Mouse (Mus musculus): ENCODE results near the gene Frrs1. TPM values are rescaled to one million over a fixed set of nuclear protein-coding genes. Genes with fewer than 3 reads are reported as not detected.

Gene Frrs1
- polyA plus RNA-seq, 1 experiment from 2014 or later = 14.2 TPM

GRCm38 (mm10) chr3:116921535-116921934, 62.3 kb downstream of the Frrs1 start:
- Histone ChIP-seq H3K36me3 (no peaks in the 10 kb centered on the region), H3K9ac (no peak overlapping the region), H3K4me2 (no peak overlapping the region), H3K4me3 (no peak overlapping the region), H3K27me3 (no peaks in the 10 kb centered on the region), H3K4me1 (no peaks in the 10 kb centered on the region), H3K27ac (no peak overlapping the region), H3K9me3 (no peaks in the 10 kb centered on the region)
- no peak for ATAC-seq (ENCODE audit: insufficient number of reproducible peaks, insufficient read depth, low FRiP score, low TSS enrichment, low read depth)
- WGBS = 83% methylated on average over 3 of the region's 3 CpGs

- H3K9me3 ChIP-seq = no peaks in the 10 kb centered on the region
- 94% methylated on average over 12 of the region's 12 CpGs for WGBS
- H3K4me3 ChIP-seq = no peak overlapping the region
- H3K27me3 ChIP-seq = no peaks in the 10 kb centered on the region
- no peak overlapping the region for H3K9ac ChIP-seq
- H3K4me1 ChIP-seq = no peaks in the 10 kb centered on the region
- no peak for ATAC-seq (ENCODE audit: insufficient number of reproducible peaks, insufficient read depth, low FRiP score, low TSS enrichment, low read depth)
- no peaks in the 10 kb centered on the region for H3K36me3 ChIP-seq
- H3K27ac ChIP-seq = no peak overlapping the region
- H3K4me2 ChIP-seq = no peak overlapping the region
These were observed 63.8 kb downstream of the Frrs1 start for GRCm38 (mm10) chr3:116923042-116923441.

- ATAC-seq (ENCODE audit: insufficient number of reproducible peaks, insufficient read depth, low FRiP score, low TSS enrichment, low read depth) = no peak
- no peak overlapping the region for H3K4me2 ChIP-seq
These were observed 69.7 kb downstream of the Frrs1 start for GRCm38 (mm10) chr3:116928994-116929393.

GRCm38 (mm10) chr3:116933158-116933557, 73.9 kb downstream of the Frrs1 start:
- Histone ChIP-seq H3K4me2 (no peak overlapping the region), H3K27me3 (no peaks in the 10 kb centered on the region), H3K36me3 (no peaks in the 10 kb centered on the region), H3K4me1 (no peaks in the 10 kb centered on the region), H3K4me3 (no peak overlapping the region), H3K9ac (no peak overlapping the region), H3K27ac (no peak overlapping the region), H3K9me3 (peaks cover under 1% of the 10 kb centered on the region; the same call in 1 of the 2 replicates)
- 87% methylated on average over 1 of the region's 1 CpGs for WGBS
- no peak for ATAC-seq (ENCODE audit: insufficient number of reproducible peaks, insufficient read depth, low FRiP score, low TSS enrichment, low read depth)

More at GRCm38 (mm10) chr3:116928994-116929393, 69.7 kb downstream of the Frrs1 start:
- WGBS = 78% methylated on average over 4 of the region's 4 CpGs
- Histone ChIP-seq H3K4me1 (no peaks in the 10 kb centered on the region), H3K27me3 (no peaks in the 10 kb centered on the region), H3K27ac (no peak overlapping the region), H3K4me3 (no peak overlapping the region), H3K36me3 (no peaks in the 10 kb centered on the region), H3K9me3 (no peaks in the 10 kb centered on the region), H3K9ac (no peak overlapping the region)

- Histone ChIP-seq H3K27ac (no peak overlapping the region), H3K4me3 (no peak overlapping the region), H3K9me3 (peaks cover 7% of the 10 kb centered on the region; the same call in 1 of the 2 replicates), H3K9ac (no peak overlapping the region), H3K4me1 (no peaks in the 10 kb centered on the region), H3K36me3 (no peaks in the 10 kb centered on the region), H3K27me3 (no peaks in the 10 kb centered on the region), H3K4me2 (no peak overlapping the region)
- 54% methylated on average over 4 of the region's 4 CpGs for WGBS
- ATAC-seq (ENCODE audit: insufficient number of reproducible peaks, insufficient read depth, low FRiP score, low TSS enrichment, low read depth) = no peak
These were observed 77.8 kb downstream of the Frrs1 start for GRCm38 (mm10) chr3:116936934-116937691.

- H3K9ac ChIP-seq = no peak overlapping the region
- H3K9me3 ChIP-seq = peaks cover 7% of the 10 kb centered on the region; the same call in 1 of the 2 replicates
- WGBS = 73% methylated on average over 10 of the region's 10 CpGs
- no peak overlapping the region for H3K4me3 ChIP-seq
- no peak for ATAC-seq (ENCODE audit: insufficient number of reproducible peaks, insufficient read depth, low FRiP score, low TSS enrichment, low read depth)
- H3K27me3 ChIP-seq = no peaks in the 10 kb centered on the region
- H3K4me2 ChIP-seq = no peak overlapping the region
- H3K4me1 ChIP-seq = no peaks in the 10 kb centered on the region
- no peaks in the 10 kb centered on the region for H3K36me3 ChIP-seq
- no peak overlapping the region for H3K27ac ChIP-seq
These were observed 81.7 kb downstream of the Frrs1 start for GRCm38 (mm10) chr3:116940804-116941558.

- H3K4me2 ChIP-seq = no peak overlapping the region
- no peaks in the 10 kb centered on the region for H3K27me3 ChIP-seq
- no peak overlapping the region for H3K27ac ChIP-seq
- no peak overlapping the region for H3K4me3 ChIP-seq
- no peaks in the 10 kb centered on the region for H3K36me3 ChIP-seq
- peaks cover 7% of the 10 kb centered on the region; the same call in 1 of the 2 replicates for H3K9me3 ChIP-seq
- ATAC-seq (ENCODE audit: insufficient number of reproducible peaks, insufficient read depth, low FRiP score, low TSS enrichment, low read depth) = no peak
- H3K9ac ChIP-seq = no peak overlapping the region
- H3K4me1 ChIP-seq = no peaks in the 10 kb centered on the region
- 92% methylated on average over 1 of the region's 1 CpGs for WGBS
These were observed 82.4 kb downstream of the Frrs1 start for GRCm38 (mm10) chr3:116941559-116942117.

- no peaks in the 10 kb centered on the region for H3K36me3 ChIP-seq
- H3K4me1 ChIP-seq = no peaks in the 10 kb centered on the region
- H3K27me3 ChIP-seq = no peaks in the 10 kb centered on the region
- WGBS = 80% methylated on average over 6 of the region's 6 CpGs
- no peak for ATAC-seq (ENCODE audit: insufficient number of reproducible peaks, insufficient read depth, low FRiP score, low TSS enrichment, low read depth)
- H3K9me3 ChIP-seq = peaks cover 7% of the 10 kb centered on the region; the same call in 1 of the 2 replicates
- H3K4me2 ChIP-seq = no peak overlapping the region
- H3K27ac ChIP-seq = no peak overlapping the region
- no peak overlapping the region for H3K9ac ChIP-seq
- no peak overlapping the region for H3K4me3 ChIP-seq
These were observed 83.5 kb downstream of the Frrs1 start for GRCm38 (mm10) chr3:116942751-116943150.

GRCm38 (mm10) chr3:116943422-116943821, 84.2 kb downstream of the Frrs1 start:
- no peak overlapping the region for H3K27ac ChIP-seq
- peaks cover 4% of the 10 kb centered on the region; the same call in 1 of the 2 replicates for H3K9me3 ChIP-seq
- no peaks in the 10 kb centered on the region for H3K27me3 ChIP-seq
- no peaks in the 10 kb centered on the region for H3K4me1 ChIP-seq
- ATAC-seq (ENCODE audit: insufficient number of reproducible peaks, insufficient read depth, low FRiP score, low TSS enrichment, low read depth) = no peak
- 79% methylated on average over 4 of the region's 4 CpGs for WGBS
- H3K36me3 ChIP-seq = no peaks in the 10 kb centered on the region
- H3K9ac ChIP-seq = no peak overlapping the region
- H3K4me3 ChIP-seq = no peak overlapping the region
- H3K4me2 ChIP-seq = no peak overlapping the region

- 81% methylated on average over 4 of the region's 4 CpGs for WGBS
- Histone ChIP-seq H3K4me2 (no peak overlapping the region), H3K4me1 (no peaks in the 10 kb centered on the region), H3K27me3 (no peaks in the 10 kb centered on the region), H3K36me3 (no peaks in the 10 kb centered on the region), H3K27ac (no peak overlapping the region), H3K9me3 (no peaks in the 10 kb centered on the region), H3K4me3 (no peak overlapping the region), H3K9ac (no peak overlapping the region)
- no peak for ATAC-seq (ENCODE audit: insufficient number of reproducible peaks, insufficient read depth, low FRiP score, low TSS enrichment, low read depth)
These were observed 87.2 kb downstream of the Frrs1 start for GRCm38 (mm10) chr3:116946476-116946875.

GRCm38 (mm10) chr3:116950665-116951115, 91.4 kb downstream of the Frrs1 start:
- H3K27ac ChIP-seq = no peak overlapping the region
- 77% methylated on average over 6 of the region's 6 CpGs for WGBS
- ATAC-seq (ENCODE audit: insufficient number of reproducible peaks, insufficient read depth, low FRiP score, low TSS enrichment, low read depth) = no peak
- no peak overlapping the region for H3K4me2 ChIP-seq
- H3K4me3 ChIP-seq = no peak overlapping the region
- H3K9ac ChIP-seq = no peak overlapping the region
- no peaks in the 10 kb centered on the region for H3K36me3 ChIP-seq
- H3K27me3 ChIP-seq = no peaks in the 10 kb centered on the region
- H3K9me3 ChIP-seq = no peaks in the 10 kb centered on the region
- H3K4me1 ChIP-seq = no peaks in the 10 kb centered on the region

Data from embryonic facial prominence, embryonic 13.5 days (tissue).